Mouse (Mus musculus): ENCODE results near the gene Ears2. TPM values are rescaled to one million over a fixed set of nuclear protein-coding genes. Genes with fewer than 3 reads are reported as not detected.
A peak's percentile ranks its signal among the peaks of the same experiment; 100 is the strongest.
"Not testable (repeated sequence)": the region's sequence is repeated elsewhere in the genome, so short reads cannot be mapped to it uniquely, and the experiment has no call there.

Ears2 gene
- 24.7 and 25.0 TPM in 2 replicates for polyA plus RNA-seq (2016; fragmentation: Nextera tagmentation; extraction: Ambion mirVana)

- Histone ChIP-seq H3K4me2 (peak within 1 kb of the TSS; percentile 86), H3K36me3 (peaks cover 43% of the 10 kb centered on the region), H3K27me3 (replicated peaks) (no peaks in the 10 kb centered on the region), H3K9me3 (replicated peaks) (no peaks in the 10 kb centered on the region), H3K4me1 (replicated peaks) (peaks cover 20% of the 10 kb centered on the region), H3K27ac (ENCODE audit: poor library complexity, severe bottlenecking) (peak within 1 kb of the TSS; percentile 92), H3K4me3 (peak within 1 kb of the TSS; percentile 99), H3K9ac (peak within 1 kb of the TSS; percentile 99)
- peak; percentile 99 for ATAC-seq (ENCODE audit: insufficient number of reproducible peaks, low FRiP score)
- under 1% methylated on average over 60 of the region's 60 CpGs for WGBS
Observed at GRCm38 (mm10) chr7:122066945-122067516, at the start of gene Ears2, which contains the start of gene Ubfd1. TSS of gene Ears2 (minus strand) at chr7:122067263. TSS of gene Ubfd1 (plus strand) at chr7:122067175.

- Histone ChIP-seq H3K4me1 (replicated peaks) (no peaks in the 10 kb centered on the region), H3K36me3 (peaks cover 46% of the 10 kb centered on the region), H3K4me3 (no peak overlapping the region), H3K27ac (ENCODE audit: poor library complexity, severe bottlenecking) (no peak overlapping the region), H3K4me2 (no peak overlapping the region), H3K9ac (no peak overlapping the region), H3K9me3 (replicated peaks) (no peaks in the 10 kb centered on the region), H3K27me3 (replicated peaks) (no peaks in the 10 kb centered on the region)
- WGBS, result 92% methylated on average over 6 of the region's 6 CpGs
- no peak for ATAC-seq (ENCODE audit: insufficient number of reproducible peaks, low FRiP score)
Observed at GRCm38 (mm10) chr7:122108206-122108605, 41.1 kb upstream of the Ears2 start.

GRCm38 (mm10) chr7:122101747-122102244 is 34.7 kb upstream of the Ears2 start, which contains the start of gene Ndufab1:
TSS of gene Ndufab1 (minus strand) at chr7:122101886.
- no peaks in the 10 kb centered on the region for H3K27me3 ChIP-seq (replicated peaks)
- peak within 1 kb of the TSS; percentile 95 for H3K9ac ChIP-seq
- H3K36me3 ChIP-seq, result peaks cover 21% of the 10 kb centered on the region
- H3K4me1 ChIP-seq (replicated peaks), result peaks cover 16% of the 10 kb centered on the region
- no peaks in the 10 kb centered on the region for H3K9me3 ChIP-seq (replicated peaks)
- WGBS, result under 1% methylated on average over 43 of the region's 43 CpGs
- peak within 1 kb of the TSS; percentile 70; the same call in 1 of the 2 replicates for H3K27ac ChIP-seq (ENCODE audit: poor library complexity, severe bottlenecking)
- H3K4me3 ChIP-seq, result peak within 1 kb of the TSS; percentile 93
- peak; percentile 98 for ATAC-seq (ENCODE audit: insufficient number of reproducible peaks, low FRiP score)
- peak within 1 kb of the TSS; percentile 96 for H3K4me2 ChIP-seq

- not testable (repeated sequence) for H3K9me3 ChIP-seq (replicated peaks); H3K27me3 ChIP-seq (replicated peaks)
- 5% methylated on average over 26 of the region's 28 CpGs for WGBS
- peak overlapping the region; percentile 96 for H3K4me2 ChIP-seq
- ATAC-seq (ENCODE audit: insufficient number of reproducible peaks, low FRiP score), result peak; percentile 65
- peak overlapping the region; percentile 93 for H3K4me3 ChIP-seq
- peak overlapping the region; percentile 70; the same call in 1 of the 2 replicates for H3K27ac ChIP-seq (ENCODE audit: poor library complexity, severe bottlenecking)
- H3K9ac ChIP-seq, result peak overlapping the region; percentile 95
- peaks cover 16% of the 10 kb centered on the region for H3K4me1 ChIP-seq (replicated peaks)
- H3K36me3 ChIP-seq, result peaks cover 24% of the 10 kb centered on the region
Observed at GRCm38 (mm10) chr7:122101014-122101746, 34.1 kb upstream of the Ears2 start.

GRCm38 (mm10) chr7:122099222-122099621 is 32.2 kb upstream of the Ears2 start:
- H3K4me1 ChIP-seq (replicated peaks), result peaks cover 16% of the 10 kb centered on the region
- no peak overlapping the region for H3K4me3 ChIP-seq
- ATAC-seq (ENCODE audit: insufficient number of reproducible peaks, low FRiP score), result no peak
- H3K27me3 ChIP-seq (replicated peaks), result no peaks in the 10 kb centered on the region
- peaks cover 44% of the 10 kb centered on the region for H3K36me3 ChIP-seq
- no peaks in the 10 kb centered on the region for H3K9me3 ChIP-seq (replicated peaks)
- no peak overlapping the region for H3K9ac ChIP-seq
- H3K4me2 ChIP-seq, result no peak overlapping the region
- WGBS, result 64% methylated on average over 4 of the region's 4 CpGs
- no peak overlapping the region for H3K27ac ChIP-seq (ENCODE audit: poor library complexity, severe bottlenecking)

GRCm38 (mm10) chr7:122098009-122098408 is 30.9 kb upstream of the Ears2 start:
- H3K4me2 ChIP-seq, result no peak overlapping the region
- H3K27ac ChIP-seq (ENCODE audit: poor library complexity, severe bottlenecking), result no peak overlapping the region
- peaks cover 51% of the 10 kb centered on the region for H3K36me3 ChIP-seq
- H3K27me3 ChIP-seq (replicated peaks), result no peaks in the 10 kb centered on the region
- H3K4me1 ChIP-seq (replicated peaks), result peaks cover 16% of the 10 kb centered on the region
- ATAC-seq (ENCODE audit: insufficient number of reproducible peaks, low FRiP score), result no peak
- no peak overlapping the region for H3K4me3 ChIP-seq
- WGBS, result 95% methylated on average over 3 of the region's 3 CpGs
- H3K9me3 ChIP-seq (replicated peaks), result no peaks in the 10 kb centered on the region
- no peak overlapping the region for H3K9ac ChIP-seq

GRCm38 (mm10) chr7:122094564-122095330 is 27.7 kb upstream of the Ears2 start:
- ATAC-seq (ENCODE audit: insufficient number of reproducible peaks, low FRiP score), result no peak
- peaks cover 80% of the 10 kb centered on the region for H3K36me3 ChIP-seq
- WGBS, result 97% methylated on average over 2 of the region's 2 CpGs

GRCm38 (mm10) chr7:122087195-122087982 is 20.3 kb upstream of the Ears2 start:
- no peaks in the 10 kb centered on the region for H3K9me3 ChIP-seq (replicated peaks)
- H3K4me3 ChIP-seq, result no peak overlapping the region
- peaks cover 86% of the 10 kb centered on the region for H3K36me3 ChIP-seq
- H3K27me3 ChIP-seq (replicated peaks), result no peaks in the 10 kb centered on the region
- no peak overlapping the region for H3K4me2 ChIP-seq
- no peak overlapping the region for H3K27ac ChIP-seq (ENCODE audit: poor library complexity, severe bottlenecking)
- 91% methylated on average over 11 of the region's 11 CpGs for WGBS
- no peak for ATAC-seq (ENCODE audit: insufficient number of reproducible peaks, low FRiP score)
- H3K9ac ChIP-seq, result no peak overlapping the region
- H3K4me1 ChIP-seq (replicated peaks), result peaks cover 9% of the 10 kb centered on the region

More at GRCm38 (mm10) chr7:122094564-122095330, 27.7 kb upstream of the Ears2 start:
- no peaks in the 10 kb centered on the region for H3K9me3 ChIP-seq (replicated peaks)
- H3K4me2 ChIP-seq, result no peak overlapping the region
- H3K4me1 ChIP-seq (replicated peaks), result peaks cover 2% of the 10 kb centered on the region
- H3K27ac ChIP-seq (ENCODE audit: poor library complexity, severe bottlenecking), result no peak overlapping the region
- no peaks in the 10 kb centered on the region for H3K27me3 ChIP-seq (replicated peaks)
- H3K4me3 ChIP-seq, result no peak overlapping the region
- no peak overlapping the region for H3K9ac ChIP-seq

GRCm38 (mm10) chr7:122081071-122081470 is 14.0 kb upstream of the Ears2 start:
- WGBS, result 97% methylated on average over 1 of the region's 1 CpGs
- H3K27me3 ChIP-seq (replicated peaks), result no peaks in the 10 kb centered on the region
- no peaks in the 10 kb centered on the region for H3K9me3 ChIP-seq (replicated peaks)
- H3K36me3 ChIP-seq, result peaks cover 82% of the 10 kb centered on the region
- no peak overlapping the region for H3K27ac ChIP-seq (ENCODE audit: poor library complexity, severe bottlenecking)
- H3K4me2 ChIP-seq, result no peak overlapping the region
- no peak overlapping the region for H3K4me3 ChIP-seq
- no peak overlapping the region for H3K9ac ChIP-seq
- peaks cover 9% of the 10 kb centered on the region for H3K4me1 ChIP-seq (replicated peaks)
- ATAC-seq (ENCODE audit: insufficient number of reproducible peaks, low FRiP score), result no peak

GRCm38 (mm10) chr7:122079798-122080554 is 12.9 kb upstream of the Ears2 start:
- 90% methylated on average over 8 of the region's 8 CpGs for WGBS
- no peak for ATAC-seq (ENCODE audit: insufficient number of reproducible peaks, low FRiP score)
- H3K4me2 ChIP-seq, result no peak overlapping the region
- H3K36me3 ChIP-seq, result peaks cover 84% of the 10 kb centered on the region
- no peak overlapping the region for H3K4me3 ChIP-seq
- no peaks in the 10 kb centered on the region for H3K27me3 ChIP-seq (replicated peaks)
- no peak overlapping the region for H3K9ac ChIP-seq
- no peak overlapping the region for H3K27ac ChIP-seq (ENCODE audit: poor library complexity, severe bottlenecking)
- H3K9me3 ChIP-seq (replicated peaks), result no peaks in the 10 kb centered on the region
- H3K4me1 ChIP-seq (replicated peaks), result peaks cover 7% of the 10 kb centered on the region
